Mouse (Mus musculus) myocyte (in vitro differentiated cells): Measurements from ENCODE around the gene Snai1. TPM values are rescaled to one million over a fixed set of nuclear protein-coding genes. Genes with fewer than 3 reads are reported as not detected.

Source experiments
- H3K27me3 ChIP-seq: one replicate; pipeline ENCODE4 v1.6.1; 2011; ENCODE audit not compliant: control insufficient read depth, insufficient read depth, insufficient read length
- H3K36me3 ChIP-seq: one replicate; pipeline ENCODE4 v1.6.1; 2011; ENCODE audit not compliant: control insufficient read depth, insufficient read depth
- H3K4me2 ChIP-seq: one replicate; pipeline ENCODE4 v1.6.1; 2011; ENCODE audit warnings: low read depth, control low read depth
- H3K4me3 ChIP-seq: one replicate; pipeline ENCODE4 v1.5.1; 2011; ENCODE audit warnings: mild to moderate bottlenecking, control low read depth, moderate library complexity
- H3K79me2 ChIP-seq: one replicate; pipeline ENCODE4 v1.6.1; 2011; ENCODE audit not compliant: control insufficient read depth, insufficient read depth
- H3ac ChIP-seq: one replicate; pipeline ENCODE4 v1.6.1; 2011; ENCODE audit not compliant: control insufficient read depth, insufficient read length
- CEBPB ChIP-seq: IDR thresholded peaks from 2 replicates; pipeline ENCODE4 v1.6.1; 2011; ENCODE audit warnings: mild to moderate bottlenecking, moderate library complexity; ENCODE audit not compliant: poor library complexity, insufficient read depth, severe bottlenecking
- E2F4 ChIP-seq: IDR thresholded peaks from one replicate; pipeline ENCODE4 v1.6.1; 2011; ENCODE audit warnings: mild to moderate bottlenecking, control low read depth, moderate library complexity; ENCODE audit not compliant: insufficient read depth
- MAX ChIP-seq: IDR thresholded peaks from one replicate; pipeline ENCODE4 v1.6.1; 2011; ENCODE audit warnings: low read depth, mild to moderate bottlenecking, control low read depth
- MYOD1 ChIP-seq, 3 experiments: IDR thresholded peaks; one replicate each; pipeline ENCODE4 v1.6.1; 2011; ENCODE audit warnings: control low read depth in 2 of 3, low read depth in 2 of 3, mild to moderate bottlenecking in 2 of 3, moderate library complexity in 1 of 3; ENCODE audit not compliant: insufficient read length in 2 of 3, control insufficient read depth in 1 of 3
- MYOG ChIP-seq, 3 experiments: IDR thresholded peaks; one replicate each; pipeline ENCODE4 v1.6.1; 2011; ENCODE audit warnings: control low read depth in 2 of 3, low read depth in 2 of 3, mild to moderate bottlenecking in 2 of 3; ENCODE audit not compliant: insufficient read length in 2 of 3, control insufficient read depth in 1 of 3, insufficient read depth in 1 of 3
- POLR2A ChIP-seq: IDR thresholded peaks from one replicate; pipeline ENCODE4 v1.6.1; 2011; ENCODE audit warnings: low read depth, mild to moderate bottlenecking, control low read depth, moderate library complexity; ENCODE audit not compliant: insufficient read length
- POLR2AphosphoS2 ChIP-seq: IDR thresholded peaks from one replicate; pipeline ENCODE4 v1.6.1; 2011; ENCODE audit warnings: low read depth, control low read depth; ENCODE audit not compliant: insufficient read length
- REST ChIP-seq: IDR thresholded peaks from one replicate; pipeline ENCODE4 v1.6.1; 2011; ENCODE audit warnings: mild to moderate bottlenecking, control low read depth, moderate library complexity; ENCODE audit not compliant: insufficient read depth, insufficient read length
- SRF ChIP-seq: IDR thresholded peaks from one replicate; pipeline ENCODE4 v1.6.1; 2011; ENCODE audit warnings: low read depth; ENCODE audit not compliant: control insufficient read depth, insufficient read length
- TCF12 ChIP-seq: IDR thresholded peaks from one replicate; pipeline ENCODE4 v1.6.1; 2011; ENCODE audit warnings: mild to moderate bottlenecking, control low read depth; ENCODE audit not compliant: poor library complexity, insufficient read depth, severe bottlenecking
- TCF3 ChIP-seq: IDR thresholded peaks from one replicate; pipeline ENCODE4 v1.6.1; 2011; ENCODE audit warnings: low read depth, control low read depth; ENCODE audit not compliant: insufficient read length
- USF1 ChIP-seq: IDR thresholded peaks from one replicate; pipeline ENCODE4 v1.6.1; 2011; ENCODE audit warnings: low read depth, mild to moderate bottlenecking, control low read depth, moderate library complexity
- polyA plus RNA-seq: library from polyadenylated mRNA; unstranded; fragments of >200 nt; fragmentation: generic; extraction: Trizol; gene quantifications from one replicate; pipeline ENCODE4 v1.2.1, GENCODE M21; 2012; ENCODE audit warnings: missing spikeins

The Snai1 gene
- polyA plus RNA-seq, 1 experiment = 48.5 TPM

GRCm38 (mm10) chr2:167536320-167536945 lies 1.6 kb upstream of the Snai1 start:
- Histone ChIP-seq H3K4me2 (no peak overlapping the region), H3K27me3 (no peaks in the 10 kb centered on the region), H3K36me3 (no peaks in the 10 kb centered on the region), H3K4me3 (no peak overlapping the region), H3ac (no peak overlapping the region), H3K79me2 (peaks cover 30% of the 10 kb centered on the region)
- TF ChIP-seq E2F4 = no peak
- TF ChIP-seq MYOG (IDR thresholded peaks at IDR 0.05; ENCODE audit: control insufficient read depth in 1 of 3, insufficient read depth in 1 of 3, insufficient read length in 2 of 3, low read depth in 2 of 3) = no peak
- TF ChIP-seq MAX = no peak
- TF ChIP-seq CEBPB = no peak
- TF ChIP-seq TCF12 = no peak
- TF ChIP-seq TCF3 = no peak
- no peak for TF ChIP-seq REST
- no peak for TF ChIP-seq POLR2AphosphoS2
- no peak for TF ChIP-seq SRF
- no peak for TF ChIP-seq USF1

- Histone ChIP-seq H3K4me3 (peak overlapping the region; percentile 59), H3K79me2 (peaks cover 33% of the 10 kb centered on the region), H3ac (peak overlapping the region; percentile 66), H3K27me3 (no peaks in the 10 kb centered on the region), H3K36me3 (no peaks in the 10 kb centered on the region), H3K4me2 (peak overlapping the region; percentile 98)
- TF ChIP-seq MAX (no peak), POLR2AphosphoS2 (peak; percentile 13)
These were observed 794 bp downstream of the Snai1 start for GRCm38 (mm10) chr2:167538671-167539306.

DNA sequence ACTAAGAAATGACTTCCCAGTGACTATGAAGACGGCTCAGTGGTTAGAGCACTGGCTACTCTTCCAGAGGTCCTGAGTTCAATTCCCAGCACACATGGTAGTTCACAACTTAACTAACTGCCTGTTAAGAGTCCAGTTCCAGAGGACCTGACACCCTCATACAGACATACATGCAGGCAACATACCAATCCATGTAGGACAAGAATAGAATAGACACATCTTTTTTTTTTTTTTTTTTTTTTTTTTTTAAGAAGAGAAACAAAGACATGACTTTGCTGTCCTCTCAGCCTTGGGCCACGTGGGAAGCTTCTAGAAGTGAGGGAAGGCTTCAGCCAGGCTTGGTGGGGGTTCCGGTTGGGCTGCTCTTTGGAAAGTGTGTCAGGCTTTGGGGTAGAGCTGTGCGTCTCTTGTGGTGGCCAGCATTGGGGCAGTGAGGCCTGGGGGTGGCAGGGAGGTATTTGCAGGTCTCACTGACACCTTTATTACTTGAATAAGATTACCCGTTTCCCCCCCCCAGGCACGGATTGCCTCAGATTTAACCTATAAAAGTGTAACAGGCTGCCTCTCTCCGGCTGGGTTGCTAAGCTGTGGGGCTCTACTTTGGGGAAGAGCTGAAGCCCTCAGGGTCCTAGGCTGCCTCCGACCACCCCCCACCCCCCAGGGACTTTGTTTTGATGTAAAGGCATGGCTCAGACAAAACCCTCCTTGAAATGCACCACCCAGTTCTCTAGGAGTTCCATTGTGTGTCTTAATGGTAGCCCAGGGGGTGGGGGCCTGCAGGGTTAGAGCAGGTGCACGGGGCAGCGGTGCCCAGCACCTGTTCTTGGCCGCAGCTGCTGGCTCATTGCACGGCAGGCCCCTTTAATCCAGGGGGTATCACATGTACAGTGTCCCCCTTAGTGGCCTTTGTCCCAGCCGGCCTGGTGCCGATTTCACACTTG lies 1.8 kb downstream of the Snai1 start:
- peak overlapping the region; percentile 98 for H3K4me2 ChIP-seq
- H3K36me3 ChIP-seq = no peaks in the 10 kb centered on the region
- H3ac ChIP-seq = peak overlapping the region; percentile 66
- peaks cover 33% of the 10 kb centered on the region for H3K79me2 ChIP-seq
- TF ChIP-seq POLR2A (no peak), CEBPB (no peak), SRF (no peak), TCF3 (peak; percentile 98), MYOD1 (IDR thresholded peaks at IDR 0.05; ENCODE audit: control insufficient read depth in 1 of 3, insufficient read length in 2 of 3, low read depth in 2 of 3) (peak in 2 of 3 experiments; percentile 98 to 100), MAX (no peak), POLR2AphosphoS2 (no peak), USF1 (no peak), E2F4 (no peak), MYOG (IDR thresholded peaks at IDR 0.05; ENCODE audit: control insufficient read depth in 1 of 3, insufficient read depth in 1 of 3, insufficient read length in 2 of 3, low read depth in 2 of 3) (peak; percentile 79 to 100 (median 99)), TCF12 (peak; percentile 98), REST (no peak)
- peak overlapping the region; percentile 59 for H3K4me3 ChIP-seq
- H3K27me3 ChIP-seq = no peaks in the 10 kb centered on the region

GRCm38 (mm10) chr2:167540477-167541110 lies 2.6 kb downstream of the Snai1 start:
- H3ac ChIP-seq = peak overlapping the region; percentile 10

More at GRCm38 (mm10) chr2:167540477-167541110, 2.6 kb downstream of the Snai1 start:
- H3K4me2 ChIP-seq = peak overlapping the region; percentile 98
- H3K36me3 ChIP-seq = no peaks in the 10 kb centered on the region
- H3K79me2 ChIP-seq = peaks cover 33% of the 10 kb centered on the region
- no peak for TF ChIP-seq CEBPB
- peak in 1 of 3 experiments; percentile 24 for TF ChIP-seq MYOG (IDR thresholded peaks at IDR 0.05; ENCODE audit: control insufficient read depth in 1 of 3, insufficient read depth in 1 of 3, insufficient read length in 2 of 3, low read depth in 2 of 3)
- TF ChIP-seq REST = no peak
- no peak for TF ChIP-seq POLR2AphosphoS2
- TF ChIP-seq MYOD1 (IDR thresholded peaks at IDR 0.05; ENCODE audit: control insufficient read depth in 1 of 3, insufficient read length in 2 of 3, low read depth in 2 of 3) = no peak
- peak overlapping the region; percentile 59 for H3K4me3 ChIP-seq
- no peaks in the 10 kb centered on the region for H3K27me3 ChIP-seq
